Mouse (Mus musculus) granulocyte monocyte progenitor cell, adult 5-6 weeks (primary cell): ENCODE measurements around the gene Arhgap1. TPM values are rescaled to one million over a fixed set of nuclear protein-coding genes. Genes with fewer than 3 reads are reported as not detected.
"Not testable (repeated sequence)": the region's sequence is repeated elsewhere in the genome, so short reads cannot be mapped to it uniquely, and the experiment has no call there.

Experiments
- ATAC-seq: replicated peaks from 2 replicates; pipeline ENCODE4 v1.8.0; 2016; ENCODE audit warnings: mild to moderate bottlenecking, moderate TSS enrichment, inconsistent platforms; ENCODE audit not compliant: poor library complexity, severe bottlenecking
- total RNA-seq, 2 experiments: library from RNA; stranded (forward) in 1 of 2; stranded (reverse) in 1 of 2; fragments of 200-712, 200-1000 nt in 1 of 2; fragments of >200 nt in 1 of 2; fragmentation: Nextera tagmentation in 1 of 2; gene quantifications; 2 replicates each; pipeline ENCODE4 v1.2.3; 2014 to 2017

Arhgap1 gene
- total RNA-seq (2014; fragmentation: Nextera tagmentation) (66.5 and 81.6 TPM in 2 replicates), total RNA-seq (2017) (33.2 and 40.2 TPM in 2 replicates)

DNA sequence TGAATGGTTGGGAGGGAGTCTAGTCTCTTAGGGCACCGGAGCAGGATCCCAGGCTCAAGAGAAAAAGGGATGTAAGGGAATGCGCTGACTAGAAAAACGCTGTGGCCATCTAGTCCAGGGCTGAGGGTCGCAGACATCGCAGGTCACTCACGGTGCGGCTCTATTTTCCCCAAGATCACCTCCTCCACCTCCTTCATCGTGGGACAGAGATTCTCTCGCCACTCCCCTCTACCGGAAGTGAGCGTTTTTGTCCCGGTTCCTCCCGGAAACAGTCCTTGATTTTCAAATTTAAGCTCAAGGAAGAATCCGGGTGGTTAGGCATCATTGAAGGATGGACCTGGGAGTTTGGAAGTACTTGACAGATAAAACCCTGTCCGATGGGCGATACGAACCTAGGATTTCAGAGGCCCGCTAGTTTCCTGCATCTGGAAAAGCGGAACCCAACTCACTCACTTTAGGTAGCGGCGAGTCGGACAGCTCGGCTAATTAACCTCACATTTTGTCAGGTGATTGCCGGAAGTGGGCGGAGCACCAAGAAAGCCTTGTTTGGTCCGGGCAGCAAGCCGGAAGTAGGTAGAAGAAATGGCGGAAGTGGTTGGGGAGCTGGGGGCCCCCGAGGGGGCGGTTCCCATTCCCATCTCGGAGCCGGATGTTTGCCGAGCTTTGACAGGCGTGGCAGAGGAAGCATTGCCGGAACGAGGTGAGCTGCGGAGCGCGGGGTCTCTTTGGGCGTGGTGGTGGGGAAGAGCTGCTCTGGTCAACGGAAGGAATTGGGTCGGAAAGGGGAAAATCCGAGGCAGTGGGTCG is at the start of gene Arhgap1, which contains the start of gene Zfp408:
Gene Arhgap1, plus strand, starts transcription at position 308 of the 807 bp plus-strand sequence.
Gene Zfp408, minus strand, starts transcription at position 239 of the 807 bp plus-strand sequence.
- peak; percentile 84 for ATAC-seq

DNA sequence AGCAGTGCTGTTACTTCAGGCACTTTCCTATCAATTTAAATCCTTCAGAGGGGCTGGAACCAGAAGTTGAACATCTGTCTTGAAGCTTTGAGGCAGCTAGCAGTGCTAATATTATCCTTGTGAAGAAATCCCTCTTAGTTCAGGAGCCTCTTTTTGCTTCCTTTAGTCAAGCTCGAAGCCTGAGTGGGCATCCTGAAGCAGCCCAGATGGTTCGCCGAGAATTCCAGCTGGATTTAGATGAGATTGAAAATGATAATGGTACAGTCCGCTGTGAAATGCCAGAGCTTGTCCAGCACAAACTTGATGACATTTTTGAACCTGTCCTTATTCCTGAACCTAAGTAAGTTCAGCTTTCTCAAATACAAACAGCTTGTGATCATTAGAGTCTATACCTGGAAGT is 49.2 kb upstream of the Arhgap1 start:
- ATAC-seq: no peak

DNA sequence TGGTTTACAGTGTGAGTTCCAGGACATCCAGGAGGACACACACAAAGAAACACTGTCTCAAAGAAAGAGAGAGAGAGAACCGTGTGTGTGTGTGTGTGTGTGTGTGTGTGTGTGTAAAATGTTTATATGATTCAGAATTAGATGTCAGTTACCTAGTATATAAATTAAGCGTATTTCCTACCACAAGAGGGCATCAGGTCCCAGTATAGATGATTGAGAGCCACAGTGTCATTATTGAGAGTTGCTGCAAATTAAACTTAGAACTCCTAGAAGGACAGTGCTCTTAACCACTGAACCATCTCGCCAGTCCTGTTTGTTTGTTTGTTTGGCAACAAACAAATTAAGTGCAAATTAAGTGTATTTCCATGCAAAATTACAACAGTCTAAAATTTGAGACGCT is 47.3 kb upstream of the Arhgap1 start:
- ATAC-seq: no peak

DNA sequence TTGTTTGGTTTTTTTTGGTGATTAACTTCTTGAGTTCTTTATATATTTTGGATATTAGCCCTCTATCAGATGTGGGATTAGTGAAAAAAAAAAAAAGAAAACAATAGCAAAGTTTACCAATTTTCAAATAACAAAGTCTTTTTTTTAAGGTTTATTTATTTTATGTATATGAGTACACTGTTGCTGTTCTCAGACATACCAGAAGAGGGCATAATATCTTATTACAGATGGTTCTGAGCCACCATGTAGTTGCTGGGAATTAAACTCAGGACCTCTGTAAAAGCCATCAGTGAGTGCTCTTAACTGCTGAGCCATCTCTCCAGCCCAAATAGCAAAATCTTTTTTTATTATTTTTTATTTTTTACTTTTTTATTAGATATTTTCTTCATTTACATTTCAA is 40.3 kb upstream of the Arhgap1 start:
- ATAC-seq: not testable (repeated sequence)

GRCm38 (mm10) chr2:91622356-91622755 is 27.3 kb upstream of the Arhgap1 start:
- ATAC-seq: no peak

DNA sequence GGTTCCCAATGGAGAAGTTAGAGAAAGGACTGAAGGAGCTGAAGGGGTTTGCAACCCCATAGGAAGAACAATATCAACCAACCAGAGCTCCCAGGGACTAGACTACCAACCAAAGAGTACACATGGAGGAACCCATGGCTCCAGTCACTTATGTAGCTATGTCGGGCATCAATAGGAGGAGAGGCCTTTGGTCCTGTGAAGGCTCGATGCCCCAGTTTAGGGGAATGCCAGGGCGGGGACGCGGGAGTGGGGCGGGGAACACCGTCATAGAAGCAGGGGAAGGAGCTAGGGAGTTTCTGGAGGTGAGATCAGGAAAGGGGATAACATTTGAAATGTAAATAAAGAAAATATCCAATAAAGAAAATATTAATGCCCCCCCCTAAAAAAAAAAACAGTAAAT is 26.3 kb upstream of the Arhgap1 start:
- ATAC-seq: not testable (repeated sequence)

- no peak for ATAC-seq
Measured at GRCm38 (mm10) chr2:91627486-91627885, 22.2 kb upstream of the Arhgap1 start.

DNA sequence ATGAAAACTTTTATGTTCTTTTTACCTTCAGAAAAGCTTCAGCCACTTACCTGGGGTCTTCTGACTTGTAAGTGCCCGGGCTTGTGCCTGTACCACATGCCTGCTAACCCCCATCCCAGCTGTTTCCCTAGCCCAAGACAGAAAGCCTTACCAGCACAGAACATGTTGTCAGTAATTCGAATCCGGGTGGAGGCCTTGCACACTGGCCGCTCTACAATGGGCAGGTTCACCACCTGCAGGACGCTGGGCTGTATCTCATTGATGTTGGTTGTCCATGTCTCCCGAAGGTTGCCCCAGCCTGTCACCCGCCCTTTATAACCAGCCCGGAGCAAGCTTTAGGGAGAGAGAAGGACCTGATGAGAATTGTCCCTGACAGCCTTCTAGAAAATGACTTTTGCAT is 21.5 kb upstream of the Arhgap1 start:
- ATAC-seq: no peak

DNA sequence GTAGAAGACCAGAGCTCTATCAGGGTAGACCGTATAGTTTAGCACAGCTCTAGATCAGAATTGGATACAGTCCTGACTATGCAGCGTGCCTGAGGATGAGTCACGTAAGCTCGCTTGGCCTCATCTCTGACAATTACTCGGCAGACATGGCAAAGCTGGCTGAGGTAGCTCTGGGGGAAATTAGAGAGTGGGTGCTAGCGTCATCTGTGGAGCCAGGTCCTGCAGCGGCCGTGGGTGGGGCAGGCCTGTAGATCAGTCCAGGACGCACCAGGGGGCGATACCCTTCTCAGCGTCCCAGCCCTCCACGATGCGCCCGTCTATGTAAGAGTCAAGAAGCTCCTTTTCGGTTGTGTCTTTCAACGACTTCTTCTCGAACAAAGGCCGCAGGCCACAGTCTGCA is 20.0 kb upstream of the Arhgap1 start:
- 0 out of 2 replicates have a peak, but pooled peaks have one; percentile 44 for ATAC-seq

- ATAC-seq: no peak
Measured at GRCm38 (mm10) chr2:91630384-91630783, 19.3 kb upstream of the Arhgap1 start.

GRCm38 (mm10) chr2:91631826-91632225 is 17.8 kb upstream of the Arhgap1 start:
- no peak for ATAC-seq

GRCm38 (mm10) chr2:91632316-91632715 is 17.3 kb upstream of the Arhgap1 start:
- no peak for ATAC-seq

- ATAC-seq: no peak
Measured at GRCm38 (mm10) chr2:91633334-91633977, 16.2 kb upstream of the Arhgap1 start.

GRCm38 (mm10) chr2:91634841-91635240 is 14.8 kb upstream of the Arhgap1 start:
- no peak for ATAC-seq

DNA sequence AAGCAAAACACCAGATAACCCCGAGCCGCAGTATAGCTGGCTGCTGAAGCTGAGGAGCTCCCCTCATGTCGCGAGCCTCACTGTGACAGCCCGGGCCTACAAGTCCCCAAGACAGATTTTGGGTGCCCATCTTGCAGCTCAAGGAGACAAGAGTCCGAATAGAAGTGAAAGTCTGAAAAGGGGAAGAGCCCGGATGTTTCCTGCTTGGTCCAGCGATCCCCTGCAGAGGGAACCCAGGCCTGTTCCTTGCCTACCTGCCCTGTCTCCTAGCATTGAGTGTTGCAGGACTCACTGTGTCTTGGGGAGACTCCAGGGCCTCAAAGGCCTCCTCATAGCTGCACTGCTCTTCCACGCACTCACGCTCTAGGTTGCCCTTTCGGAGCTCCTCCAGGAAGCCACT is 14.2 kb upstream of the Arhgap1 start:
- peak; percentile 73 for ATAC-seq

DNA sequence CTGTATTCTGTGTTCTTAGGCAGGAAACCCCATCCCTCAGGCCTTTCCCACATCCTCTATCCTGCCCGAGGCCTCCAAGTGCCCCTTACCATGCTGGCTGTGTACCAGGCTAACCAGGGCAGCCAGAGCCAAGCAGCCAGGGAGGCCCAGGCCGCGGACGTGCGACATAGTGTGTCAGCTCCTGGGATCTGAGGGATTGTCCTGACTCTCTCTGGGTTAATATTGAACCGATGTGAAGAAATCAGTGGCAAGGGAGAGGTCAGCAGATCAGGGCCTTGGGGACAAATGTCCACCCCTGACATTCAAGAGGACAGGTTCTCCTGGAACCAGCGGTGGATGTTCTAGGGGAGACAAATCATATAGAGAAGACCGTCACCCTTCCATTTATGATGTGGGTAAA is 13.4 kb upstream of the Arhgap1 start, which contains the start of gene F2:
Gene F2, minus strand, starts transcription at position 186 of the 400 bp plus-strand sequence.
- 0 out of 2 replicates have a peak, but pooled peaks have one; percentile 15 for ATAC-seq

DNA sequence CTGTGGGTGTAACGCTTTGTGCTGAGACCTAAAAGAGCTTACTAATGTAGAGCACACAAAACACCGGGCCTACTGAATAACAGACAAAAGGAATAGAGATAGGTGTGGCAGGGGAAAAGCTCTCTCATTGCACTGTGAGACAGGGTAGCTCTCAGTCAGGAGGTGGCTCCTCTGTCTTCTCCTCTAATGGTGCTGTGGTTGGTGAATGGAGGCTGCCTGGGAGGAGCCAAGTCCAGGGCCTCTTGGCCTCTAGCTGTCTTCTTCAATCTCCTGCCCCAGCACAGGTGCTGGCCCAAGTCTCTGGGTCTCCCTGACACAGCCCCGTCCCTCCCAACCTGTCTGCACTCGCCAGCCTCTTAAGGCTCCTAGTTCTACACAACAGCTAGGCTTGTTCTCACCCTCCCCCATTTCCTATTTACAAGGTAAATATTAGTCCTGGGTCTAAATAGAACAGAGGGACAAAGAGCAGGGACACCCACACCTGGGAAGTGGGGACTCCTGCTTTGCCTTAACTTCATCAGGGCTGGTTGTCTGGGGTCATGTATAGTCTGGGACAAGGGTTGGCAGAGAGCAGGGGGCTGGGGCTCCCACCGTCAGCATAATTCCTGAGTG is 12.8 kb upstream of the Arhgap1 start:
- no peak for ATAC-seq

DNA sequence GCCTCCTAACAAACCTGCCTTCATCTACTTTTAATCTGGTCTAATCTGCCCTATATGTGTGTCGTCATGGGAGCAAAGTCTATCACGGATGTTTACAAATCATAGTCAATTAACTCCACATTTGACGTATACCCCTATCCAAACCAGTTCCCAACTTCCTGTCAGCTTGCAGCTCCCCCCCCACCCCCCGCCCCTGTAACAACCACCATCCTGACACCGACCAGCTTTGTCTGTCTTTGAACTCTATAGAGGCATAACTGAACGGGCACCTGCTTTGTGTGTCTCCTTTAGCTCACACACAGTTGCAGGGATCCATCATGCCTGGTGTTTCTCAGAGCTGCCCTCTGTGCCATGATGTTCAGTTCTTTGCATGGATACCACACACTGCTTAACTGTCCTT is 10.7 kb upstream of the Arhgap1 start:
- no peak for ATAC-seq

- no peak for ATAC-seq
Measured at GRCm38 (mm10) chr2:91642825-91643415, 6.7 kb upstream of the Arhgap1 start.

DNA sequence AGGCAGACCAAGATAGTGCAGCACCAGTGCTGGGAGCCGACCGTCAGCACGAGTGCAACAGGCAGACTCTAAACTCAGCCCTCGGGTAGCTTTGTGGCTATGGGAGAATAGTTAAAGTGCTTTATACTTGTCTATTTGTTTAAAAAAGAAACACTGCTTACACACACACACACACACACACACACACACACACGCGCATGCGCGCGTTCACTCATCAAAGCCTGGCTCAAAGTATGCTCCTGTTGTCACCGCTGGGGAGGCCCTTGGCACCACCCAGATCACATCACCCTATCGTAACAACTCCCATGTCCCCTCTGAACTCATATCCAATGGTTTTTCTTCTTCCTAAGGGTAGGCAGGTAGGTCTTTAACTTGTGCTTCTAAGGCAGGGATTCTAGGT is 5.6 kb upstream of the Arhgap1 start:
- no peak for ATAC-seq

DNA sequence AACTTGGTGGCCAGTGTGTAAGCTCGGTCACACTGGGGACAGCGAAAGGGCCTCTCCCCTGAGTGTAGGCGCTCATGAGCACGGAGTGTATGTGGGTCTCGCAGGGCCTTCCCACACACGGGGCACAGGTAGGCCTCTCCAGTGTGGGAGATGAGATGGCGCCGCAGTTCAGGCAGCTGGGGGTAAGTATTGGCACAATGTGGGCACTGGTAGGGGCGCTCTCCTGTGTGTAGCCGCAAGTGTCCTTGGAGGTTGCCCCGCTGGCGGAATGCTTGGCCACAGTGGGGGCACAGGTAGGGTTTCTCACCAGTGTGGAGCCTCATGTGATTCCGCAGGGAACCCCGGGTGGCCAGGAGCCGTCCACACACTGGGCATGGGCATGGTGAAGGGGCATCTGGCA is 4.3 kb upstream of the Arhgap1 start:
- no peak for ATAC-seq
